Mouse (Mus musculus) embryonic facial prominence, embryonic 15.5 days (tissue): ENCODE measurements at regions not wholly inside any gene's neighbourhood (a gene's known extent, or its start where the extent isn't known, plus 50 kb on each side); places are given as distances from the start of the nearest gene placed in this dataset.

Experiments used
- ATAC-seq: fragments of 200-750 bp; cut with Nextera tagmentation; 2 replicates; pipeline ENCODE4 v1.8.0; 2017; ENCODE audit warnings: low read depth, moderate TSS enrichment; ENCODE audit not compliant: insufficient number of reproducible peaks, low FRiP score, low TSS enrichment
- H3K27ac ChIP-seq: fragments of 300-500 bp; sonication (generic); replicated peaks from 2 replicates; pipeline ENCODE4 v1.5.1; 2015; ENCODE audit warnings: mild to moderate bottlenecking, inconsistent platforms
- H3K27me3 ChIP-seq: fragments of 300-500 bp; sonication (generic); 2 replicates; pipeline ENCODE4 v1.6.1; 2015; ENCODE audit warnings: inconsistent platforms
- H3K36me3 ChIP-seq: fragments of 300-500 bp; sonication (generic); 2 replicates; pipeline ENCODE4 v1.6.1; 2015; ENCODE audit warnings: mild to moderate bottlenecking, inconsistent platforms
- H3K4me1 ChIP-seq: fragments of 300-500 bp; sonication (generic); 2 replicates; pipeline ENCODE4 v1.6.1; 2015; ENCODE audit warnings: inconsistent platforms
- H3K4me2 ChIP-seq: fragments of 300-500 bp; sonication (generic); replicated peaks from 2 replicates; pipeline ENCODE4 v1.6.1; 2015; ENCODE audit warnings: mild to moderate bottlenecking, inconsistent platforms
- H3K4me3 ChIP-seq: fragments of 300-500 bp; sonication (generic); replicated peaks from 2 replicates; pipeline ENCODE4 v1.5.1; 2015; ENCODE audit warnings: mild to moderate bottlenecking, inconsistent platforms
- H3K9ac ChIP-seq: fragments of 300-500 bp; sonication (generic); 2 replicates; pipeline ENCODE4 v1.6.1; 2015; ENCODE audit warnings: inconsistent platforms
- H3K9me3 ChIP-seq: fragments of 300-500 bp; sonication (generic); replicated peaks from 2 replicates; pipeline ENCODE4 v1.6.1; 2016; ENCODE audit warnings: inconsistent platforms
- WGBS: fragments of 180-500 bp; shearing (Covaris S2); methylation state at CpG from one replicate; pipeline ENCODE4 v1.1.7; 2015; 5-methylcytosine and 5-hydroxymethylcytosine counted together

DNA sequence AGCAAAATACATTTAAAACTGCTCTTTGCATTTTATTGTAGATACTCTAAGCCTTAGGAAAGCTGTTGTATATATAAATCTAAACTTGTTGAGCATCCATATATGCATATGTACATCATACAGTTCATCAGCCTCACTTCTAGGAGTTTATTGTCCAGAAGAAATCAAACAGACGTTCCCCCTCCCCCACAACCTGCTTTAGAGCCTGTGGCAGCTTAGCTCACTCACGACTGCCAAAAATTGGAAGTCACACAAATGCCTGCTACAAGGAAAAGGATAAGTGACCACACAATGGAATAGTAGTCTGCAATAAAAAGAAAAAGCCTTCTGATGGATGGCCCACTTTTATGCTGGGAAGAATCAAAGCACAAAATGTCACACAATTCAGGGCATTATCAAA, 267.8 kb downstream of the Tcerg1l start:
- Histone ChIP-seq H3K4me2 (no peak overlapping the region), H3K27me3 (no peaks in the 10 kb centered on the region), H3K9ac (no peak overlapping the region), H3K4me3 (no peak overlapping the region), H3K36me3 (no peaks in the 10 kb centered on the region), H3K27ac (no peak overlapping the region), H3K9me3 (no peaks in the 10 kb centered on the region), H3K4me1 (no peaks in the 10 kb centered on the region)
- ATAC-seq: no peak
- 56% methylated on average over 2 of the region's 2 CpGs for WGBS

DNA sequence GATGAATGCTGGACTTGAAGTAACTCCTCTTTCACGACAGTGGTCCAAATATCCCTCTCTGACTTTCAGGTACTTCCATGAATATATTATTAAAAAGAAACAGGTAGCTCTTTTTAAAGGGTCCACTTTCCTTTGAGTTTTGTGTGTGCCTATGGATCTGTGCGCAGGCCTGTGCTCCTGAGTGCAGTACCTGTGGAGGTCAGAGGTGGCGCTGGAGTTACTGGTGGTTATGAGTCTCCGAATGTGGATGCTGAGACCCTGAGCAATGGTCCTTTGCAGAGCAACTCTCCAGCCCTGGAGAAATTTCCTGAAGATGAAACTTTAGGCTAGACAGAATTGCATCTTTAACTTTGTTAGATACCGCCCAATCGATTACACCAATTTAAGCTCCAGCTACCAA, 264.1 kb downstream of the Tcerg1l start:
- H3K9ac ChIP-seq: no peak overlapping the region
- H3K36me3 ChIP-seq: no peaks in the 10 kb centered on the region
- H3K27ac ChIP-seq: no peak overlapping the region
- no peaks in the 10 kb centered on the region for H3K9me3 ChIP-seq
- ATAC-seq: no peak
- WGBS: 89% methylated on average over 6 of the region's 6 CpGs
- H3K27me3 ChIP-seq: peaks cover 6% of the 10 kb centered on the region; the same call in 1 of the 2 replicates
- no peak overlapping the region for H3K4me2 ChIP-seq
- no peak overlapping the region for H3K4me3 ChIP-seq
- H3K4me1 ChIP-seq: no peaks in the 10 kb centered on the region

DNA sequence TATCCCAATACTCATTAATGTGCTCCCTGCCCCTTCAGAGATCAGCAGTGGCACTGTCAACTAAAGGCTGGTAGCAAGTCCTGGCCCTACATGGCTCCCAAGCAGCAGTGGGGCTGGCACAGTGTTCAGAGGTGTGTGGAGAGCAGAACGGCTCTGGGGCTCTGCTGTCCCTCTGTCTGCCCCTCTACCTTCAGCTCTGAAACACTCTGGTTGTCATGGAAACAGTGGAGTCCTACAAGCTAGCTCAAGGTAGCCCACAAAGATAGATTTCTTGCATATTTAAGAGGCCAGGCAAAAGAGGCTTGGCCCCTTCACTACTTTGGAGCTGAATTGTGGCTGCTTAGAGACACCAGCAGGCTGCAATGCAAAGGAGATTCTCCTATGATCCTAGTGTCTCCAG, 259.6 kb downstream of the Tcerg1l start:
- Histone ChIP-seq H3K27ac (no peak overlapping the region), H3K27me3 (peaks cover 6% of the 10 kb centered on the region; the same call in 1 of the 2 replicates), H3K4me3 (no peak overlapping the region), H3K4me2 (no peak overlapping the region), H3K9me3 (no peaks in the 10 kb centered on the region), H3K36me3 (no peaks in the 10 kb centered on the region), H3K9ac (no peak overlapping the region), H3K4me1 (no peaks in the 10 kb centered on the region)
- no peak for ATAC-seq
- 46% methylated on average over 1 of the region's 1 CpGs for WGBS

- WGBS: 63% methylated on average over 5 of the region's 5 CpGs
- no peaks in the 10 kb centered on the region for H3K9me3 ChIP-seq
- no peak overlapping the region for H3K27ac ChIP-seq
- H3K4me3 ChIP-seq: no peak overlapping the region
- peaks cover 6% of the 10 kb centered on the region; the same call in 1 of the 2 replicates for H3K27me3 ChIP-seq
- no peaks in the 10 kb centered on the region for H3K36me3 ChIP-seq
- no peak overlapping the region for H3K9ac ChIP-seq
- no peaks in the 10 kb centered on the region for H3K4me1 ChIP-seq
- no peak for ATAC-seq
- H3K4me2 ChIP-seq: no peak overlapping the region
These were observed 257.8 kb downstream of the Tcerg1l start for GRCm38 (mm10) chr7:138139766-138140165.

DNA sequence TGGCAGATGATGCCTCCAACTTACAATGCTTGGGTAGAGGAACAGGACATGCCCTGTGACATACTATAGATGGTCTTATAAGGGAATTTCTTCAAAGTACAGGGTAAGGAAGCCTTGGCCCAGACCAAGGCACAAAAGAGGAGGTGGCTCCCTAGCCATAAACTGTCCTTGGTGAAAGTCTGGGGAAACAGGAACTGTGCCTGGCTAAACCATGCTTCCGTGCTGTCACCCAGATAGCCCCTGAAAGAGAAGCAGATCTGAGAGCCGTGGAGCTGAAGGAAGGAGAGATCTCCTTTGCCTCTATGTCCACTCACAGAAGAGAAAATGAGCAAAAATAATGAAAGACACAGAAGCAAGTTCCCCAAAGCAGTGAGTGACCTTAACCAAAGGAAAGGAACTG, 248.0 kb downstream of the Tcerg1l start:
- no peak overlapping the region for H3K4me3 ChIP-seq
- WGBS: 86% methylated on average over 2 of the region's 2 CpGs

GRCm38 (mm10) chr7:138153455-138154167, 243.9 kb downstream of the Tcerg1l start:
- Histone ChIP-seq H3K27ac (no peak overlapping the region), H3K27me3 (no peaks in the 10 kb centered on the region), H3K36me3 (no peaks in the 10 kb centered on the region), H3K4me1 (no peaks in the 10 kb centered on the region), H3K4me2 (no peak overlapping the region), H3K9ac (no peak overlapping the region), H3K4me3 (no peak overlapping the region), H3K9me3 (no peaks in the 10 kb centered on the region)
- 59% methylated on average over 4 of the region's 4 CpGs for WGBS
- no peak for ATAC-seq

More for the DNA sequence above, 248.0 kb downstream of the Tcerg1l start:
- H3K27ac ChIP-seq: no peak overlapping the region
- no peaks in the 10 kb centered on the region for H3K27me3 ChIP-seq
- no peak overlapping the region for H3K4me2 ChIP-seq
- no peak for ATAC-seq
- H3K4me1 ChIP-seq: no peaks in the 10 kb centered on the region
- H3K36me3 ChIP-seq: no peaks in the 10 kb centered on the region
- no peaks in the 10 kb centered on the region for H3K9me3 ChIP-seq
- H3K9ac ChIP-seq: no peak overlapping the region
